Mouse (Mus musculus) liver, postnatal 0 days (tissue): ENCODE results near the gene M6pr.

Source experiments
- CTCF ChIP-seq: sonication (generic); IDR thresholded peaks from 2 replicates; pipeline ENCODE4 v1.5.1; 2016; ENCODE audit warnings: antibody characterized with exemption, low read depth
- EP300 ChIP-seq: IDR thresholded peaks from 2 replicates; pipeline ENCODE4 v1.6.1; 2016; ENCODE audit warnings: antibody characterized with exemption, low read depth, mild to moderate bottlenecking

- TF ChIP-seq CTCF = no peak
- no peak for TF ChIP-seq EP300
These were observed 10.3 kb upstream of the M6pr start for GRCm38 (mm10) chr6:122298223-122298609.
